14 mouse cellular contexts compared by ENCODE assay signal in the genomic region with DNA sequence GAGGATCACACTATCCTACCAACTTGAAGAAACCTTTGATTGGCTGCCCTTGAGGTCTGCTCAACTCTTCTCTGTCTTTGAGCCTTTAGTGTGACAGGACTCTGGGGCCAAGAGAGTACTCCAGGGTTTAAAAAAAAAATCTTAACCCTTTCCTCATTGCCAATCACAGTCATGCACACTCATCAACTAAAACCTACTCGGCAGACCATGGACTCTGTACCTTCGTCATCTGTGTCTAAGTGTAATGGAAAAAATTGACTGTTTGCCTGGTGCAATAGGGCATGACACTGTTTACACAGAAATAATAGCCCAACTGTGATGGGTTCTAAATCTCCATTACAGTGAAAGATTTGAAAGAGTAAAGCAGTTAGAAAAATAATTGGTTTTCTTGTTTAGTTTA.
"Had no signal": no experiment of that assay in that cellular context is flagged by ENCODE, and none has a peak within 500 bp of the region (broad histone marks: within the 10 kb centered on the region; RNA-seq: fewer than 3 reads in every experiment).

No protein-coding gene starts in this region.

- H3K4me3 ChIP-seq: left cerebral cortex, adult 2 months; limb, embryonic 15.5 days; liver, embryonic 15.5 days; lung, embryonic 15.5 days; megakaryocyte, embryonic 14.5 days; midbrain, embryonic 15.5 days; neural tube, embryonic 13.5 days had no signal

- H3K36me3 ChIP-seq: limb, embryonic 15.5 days; liver, embryonic 15.5 days; lung, embryonic 15.5 days; midbrain, embryonic 15.5 days; neural tube, embryonic 13.5 days had no signal

- H3K27me3 ChIP-seq: limb, embryonic 15.5 days; liver, embryonic 15.5 days; lung, embryonic 15.5 days; megakaryocyte, embryonic 14.5 days; midbrain, embryonic 15.5 days; neural tube, embryonic 13.5 days had no signal

- DNase-seq: kidney, postnatal 14 days; lung, postnatal 14 days; retina, postnatal 1 day; right cerebral cortex, postnatal 14 days; thymus, postnatal 4 days had no signal

- H3K9me3 ChIP-seq: limb, embryonic 15.5 days; liver, embryonic 15.5 days; lung, embryonic 15.5 days; megakaryocyte, embryonic 14.5 days; midbrain, embryonic 15.5 days; neural tube, embryonic 13.5 days had no signal

- H3K9ac ChIP-seq: limb, embryonic 15.5 days; liver, embryonic 15.5 days; lung, embryonic 15.5 days; midbrain, embryonic 15.5 days; neural tube, embryonic 13.5 days had no signal

- H3K4me2 ChIP-seq: limb, embryonic 15.5 days; liver, embryonic 15.5 days; lung, embryonic 15.5 days; midbrain, embryonic 11.5 days; midbrain, embryonic 15.5 days; neural tube, embryonic 13.5 days had no signal

- H3K27ac ChIP-seq: left cerebral cortex, adult 2 months; limb, embryonic 15.5 days; liver, embryonic 15.5 days; lung, embryonic 15.5 days; macrophage; midbrain, embryonic 15.5 days; neural tube, embryonic 13.5 days had no signal

- ATAC-seq: midbrain, embryonic 15.5 days had no signal
